Mouse (Mus musculus) liver, embryonic 13.5 days (tissue): ENCODE results near the gene Zfp663. TPM values are rescaled to one million over a fixed set of nuclear protein-coding genes. Genes with fewer than 3 reads are reported as not detected.

Source experiments
- ATAC-seq: fragments of 200-750 bp; cut with Nextera tagmentation; 2 replicates; pipeline ENCODE4 v1.8.0; 2017; ENCODE audit warnings: low read depth, mild to moderate bottlenecking, moderate number of reproducible peaks, moderate library complexity
- DNase-seq: peaks from one replicate; pipeline ENCODE4 v3.0.0; 2022
- H3K27ac ChIP-seq: fragments of 300-500 bp; sonication (generic); 2 replicates; pipeline ENCODE4 v1.5.1; 2015; ENCODE audit warnings: moderate library complexity, mild to moderate bottlenecking, inconsistent platforms
- H3K27me3 ChIP-seq: fragments of 300-500 bp; sonication (generic); 2 replicates; pipeline ENCODE4 v1.6.1; 2015; ENCODE audit warnings: mild to moderate bottlenecking, inconsistent platforms
- H3K36me3 ChIP-seq: fragments of 300-500 bp; sonication (generic); 2 replicates; pipeline ENCODE4 v1.6.1; 2015; ENCODE audit warnings: mild to moderate bottlenecking, inconsistent platforms
- H3K4me1 ChIP-seq: fragments of 300-500 bp; sonication (generic); replicated peaks from 2 replicates; pipeline ENCODE4 v1.6.1; 2015; ENCODE audit warnings: inconsistent platforms
- H3K4me2 ChIP-seq: fragments of 300-500 bp; sonication (generic); 2 replicates; pipeline ENCODE4 v1.6.1; 2015; ENCODE audit warnings: inconsistent platforms, mild to moderate bottlenecking, moderate library complexity
- H3K4me3 ChIP-seq: fragments of 300-500 bp; sonication (generic); replicated peaks from 2 replicates; pipeline ENCODE4 v1.5.1; 2015; ENCODE audit warnings: mild to moderate bottlenecking, inconsistent platforms
- H3K9ac ChIP-seq: fragments of 300-500 bp; sonication (generic); 2 replicates; pipeline ENCODE4 v1.6.1; 2015; ENCODE audit warnings: mild to moderate bottlenecking, inconsistent platforms
- H3K9me3 ChIP-seq: fragments of 300-500 bp; sonication (generic); replicated peaks from 2 replicates; pipeline ENCODE4 v1.6.1; 2016; ENCODE audit warnings: inconsistent platforms
- WGBS: fragments of 180-500 bp; shearing (Covaris S2); methylation state at CpG from one replicate; pipeline ENCODE4 v1.1.7; 2015; ENCODE audit not compliant: insufficient replicate concordance; 5-methylcytosine and 5-hydroxymethylcytosine counted together
- polyA plus RNA-seq: library from polyadenylated mRNA; unstranded; fragments of >200 nt; fragmentation: Nextera tagmentation; extraction: Ambion mirVana; gene quantifications from 2 replicates; pipeline ENCODE4 v1.2.1, GENCODE M21; 2015

Gene Zfp663
- polyA plus RNA-seq, 1 experiment from 2014 or later = 0.07 TPM

DNA sequence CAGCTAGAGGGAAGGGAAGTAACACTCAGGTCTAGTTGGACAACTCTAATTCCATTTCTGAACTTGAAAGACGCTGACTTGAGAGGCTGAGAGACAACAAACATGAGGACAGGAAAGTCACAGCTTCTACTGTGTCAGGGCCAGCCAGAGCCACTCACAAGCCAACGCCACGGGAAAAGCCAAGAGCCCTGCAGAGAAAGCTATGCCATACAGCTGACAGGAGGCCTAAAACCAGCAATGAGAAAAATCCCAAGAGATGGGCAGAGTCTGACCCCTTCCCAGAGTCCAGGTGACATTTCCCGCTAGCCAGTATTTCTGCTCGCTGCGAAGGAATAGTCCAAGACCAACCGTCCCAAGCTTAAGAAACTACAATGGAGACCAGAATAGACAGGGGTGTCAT, 49.6 kb downstream of the Zfp663 start:
- ATAC-seq (no peak), DNase-seq (no peak)
- Histone ChIP-seq H3K4me3 (no peak overlapping the region), H3K27me3 (no peaks in the 10 kb centered on the region), H3K27ac (no peak overlapping the region), H3K36me3 (peaks cover 22% of the 10 kb centered on the region), H3K9ac (no peak overlapping the region), H3K4me1 (peaks cover 80% of the 10 kb centered on the region), H3K9me3 (no peaks in the 10 kb centered on the region), H3K4me2 (no peak overlapping the region)
- 64% methylated on average over 7 of the region's 7 CpGs for WGBS

DNA sequence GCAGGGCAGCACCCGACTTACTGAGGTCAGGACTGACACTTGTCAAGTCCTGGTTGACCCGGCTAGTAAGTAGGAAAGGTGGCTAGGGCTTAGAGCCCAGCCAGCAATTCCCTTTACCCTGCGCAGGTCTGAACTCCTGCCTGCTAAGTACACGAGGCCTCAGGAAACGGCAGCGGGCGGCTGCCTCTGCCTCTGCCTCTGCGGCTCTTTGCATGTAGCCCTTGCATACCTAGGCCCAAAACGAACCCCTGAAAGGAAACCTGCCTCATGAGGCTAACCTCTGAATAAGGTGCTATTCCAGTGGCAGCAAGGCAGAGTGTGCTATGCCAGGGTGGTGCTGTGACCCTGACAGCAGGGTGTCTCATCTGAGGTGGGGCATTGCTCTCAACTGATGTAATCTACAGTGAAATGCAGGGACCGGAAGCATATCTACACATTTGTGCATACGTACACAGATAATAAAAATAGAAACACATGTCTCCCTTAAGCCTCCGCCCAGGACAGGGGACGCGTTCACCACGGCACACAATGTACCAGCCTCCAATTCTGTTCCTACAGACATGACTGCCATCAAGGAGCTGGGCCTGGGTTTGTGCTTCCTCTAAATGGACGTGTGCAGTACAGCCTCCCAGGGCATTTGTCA, 50.8 kb downstream of the Zfp663 start:
- no peak overlapping the region for H3K4me3 ChIP-seq
- H3K27me3 ChIP-seq = no peaks in the 10 kb centered on the region
- H3K36me3 ChIP-seq = peaks cover 24% of the 10 kb centered on the region
- no peaks in the 10 kb centered on the region for H3K9me3 ChIP-seq
- H3K27ac ChIP-seq = 0 out of 2 replicates have a peak overlapping the region, but pooled peaks have one; percentile 27
- H3K4me2 ChIP-seq = 0 out of 2 replicates have a peak overlapping the region, but pooled peaks have one; percentile 4
- ATAC-seq (peak; percentile 54), DNase-seq (no peak)
- H3K9ac ChIP-seq = peak overlapping the region; percentile 33; the same call in 1 of the 2 replicates
- H3K4me1 ChIP-seq = peaks cover 70% of the 10 kb centered on the region
- 20% methylated on average over 16 of the region's 16 CpGs for WGBS

GRCm38 (mm10) chr2:165316837-165317473, 51.6 kb downstream of the Zfp663 start:
- Histone ChIP-seq H3K27ac (no peak overlapping the region), H3K9me3 (no peaks in the 10 kb centered on the region), H3K4me3 (no peak overlapping the region), H3K4me2 (no peak overlapping the region), H3K4me1 (peaks cover 65% of the 10 kb centered on the region), H3K27me3 (no peaks in the 10 kb centered on the region), H3K36me3 (peaks cover 24% of the 10 kb centered on the region), H3K9ac (peak overlapping the region; percentile 33; the same call in 1 of the 2 replicates)
- ATAC-seq = peak; percentile 16; the same call in 1 of the 2 replicates
- no peak for DNase-seq
- 42% methylated on average over 9 of the region's 9 CpGs for WGBS

- no peak overlapping the region for H3K9ac ChIP-seq
- H3K27ac ChIP-seq = no peak overlapping the region
- 73% methylated on average over 10 of the region's 10 CpGs for WGBS
Measured at GRCm38 (mm10) chr2:165316204-165316603, 52.3 kb downstream of the Zfp663 start.

DNA sequence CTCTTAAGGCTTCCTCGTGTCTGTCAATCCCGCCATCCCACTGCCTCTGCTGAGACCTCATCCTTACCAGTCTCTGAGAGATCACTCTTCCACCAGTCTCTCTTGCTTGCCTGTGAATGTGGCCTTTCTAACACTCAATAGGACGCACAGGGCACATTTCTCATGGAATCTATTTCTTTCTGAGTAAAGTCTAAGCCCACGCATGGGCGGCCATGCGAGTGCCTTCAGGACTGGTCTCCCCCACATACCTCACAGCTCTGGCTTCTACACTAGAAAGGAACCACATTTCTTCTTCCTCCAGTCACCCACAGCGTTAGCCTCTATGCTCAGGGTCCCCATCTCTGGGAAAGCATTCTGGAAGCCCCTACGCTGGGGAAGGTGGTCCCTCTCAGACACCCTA, 54.3 kb downstream of the Zfp663 start:
- ATAC-seq (no peak), DNase-seq (no peak)
- no peak overlapping the region for H3K4me2 ChIP-seq
- H3K9me3 ChIP-seq = no peaks in the 10 kb centered on the region
- no peak overlapping the region for H3K27ac ChIP-seq
- WGBS = 75% methylated on average over 8 of the region's 8 CpGs
- H3K4me3 ChIP-seq = no peak overlapping the region
- H3K36me3 ChIP-seq = peaks cover 35% of the 10 kb centered on the region
- H3K27me3 ChIP-seq = no peaks in the 10 kb centered on the region
- H3K9ac ChIP-seq = no peak overlapping the region
- H3K4me1 ChIP-seq = peaks cover 39% of the 10 kb centered on the region

More at GRCm38 (mm10) chr2:165316204-165316603, 52.3 kb downstream of the Zfp663 start:
- H3K4me3 ChIP-seq = no peak overlapping the region
- ATAC-seq (no peak), DNase-seq (no peak)
- H3K4me1 ChIP-seq = peaks cover 57% of the 10 kb centered on the region
- no peak overlapping the region for H3K4me2 ChIP-seq
- H3K36me3 ChIP-seq = peaks cover 29% of the 10 kb centered on the region
- no peaks in the 10 kb centered on the region for H3K9me3 ChIP-seq
- H3K27me3 ChIP-seq = no peaks in the 10 kb centered on the region

DNA sequence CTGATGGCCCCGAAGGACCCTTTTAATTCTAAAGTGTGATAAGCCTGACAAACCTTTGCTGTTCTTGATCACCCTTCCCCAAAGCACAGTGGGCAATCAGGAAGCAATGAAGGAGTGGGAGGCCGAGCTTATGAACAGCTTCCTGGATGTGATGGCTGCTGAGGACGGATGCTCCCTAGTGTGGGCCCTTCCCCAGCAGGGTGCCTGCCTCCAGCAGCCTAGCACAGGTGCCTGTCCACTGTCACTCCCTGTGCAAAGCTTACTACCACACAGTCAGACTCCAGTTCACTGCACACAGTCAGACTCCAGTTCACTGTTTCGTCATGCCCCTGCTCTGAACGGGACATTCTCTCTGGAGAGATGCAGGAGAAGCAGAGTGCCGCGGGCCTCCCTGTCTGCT, 56.1 kb downstream of the Zfp663 start:
- no peaks in the 10 kb centered on the region for H3K27me3 ChIP-seq
- H3K9me3 ChIP-seq = no peaks in the 10 kb centered on the region
- 68% methylated on average over 7 of the region's 7 CpGs for WGBS
- H3K27ac ChIP-seq = no peak overlapping the region
- no peak overlapping the region for H3K4me3 ChIP-seq
- no peak for DNase-seq
- peaks cover 41% of the 10 kb centered on the region for H3K36me3 ChIP-seq
- peaks cover 21% of the 10 kb centered on the region for H3K4me1 ChIP-seq
- no peak overlapping the region for H3K9ac ChIP-seq
- ATAC-seq = no peak
- no peak overlapping the region for H3K4me2 ChIP-seq

- ATAC-seq = no peak
- Histone ChIP-seq H3K27me3 (no peaks in the 10 kb centered on the region), H3K4me1 (peaks cover 16% of the 10 kb centered on the region), H3K4me3 (no peak overlapping the region), H3K9me3 (no peaks in the 10 kb centered on the region), H3K4me2 (no peak overlapping the region), H3K9ac (no peak overlapping the region), H3K36me3 (peaks cover 44% of the 10 kb centered on the region), H3K27ac (no peak overlapping the region)
- 90% methylated on average over 12 of the region's 12 CpGs for whole genome bisulfite sequencing
- no peak for DNase-seq
Measured at GRCm38 (mm10) chr2:165311577-165311976, 57.0 kb downstream of the Zfp663 start.

DNA sequence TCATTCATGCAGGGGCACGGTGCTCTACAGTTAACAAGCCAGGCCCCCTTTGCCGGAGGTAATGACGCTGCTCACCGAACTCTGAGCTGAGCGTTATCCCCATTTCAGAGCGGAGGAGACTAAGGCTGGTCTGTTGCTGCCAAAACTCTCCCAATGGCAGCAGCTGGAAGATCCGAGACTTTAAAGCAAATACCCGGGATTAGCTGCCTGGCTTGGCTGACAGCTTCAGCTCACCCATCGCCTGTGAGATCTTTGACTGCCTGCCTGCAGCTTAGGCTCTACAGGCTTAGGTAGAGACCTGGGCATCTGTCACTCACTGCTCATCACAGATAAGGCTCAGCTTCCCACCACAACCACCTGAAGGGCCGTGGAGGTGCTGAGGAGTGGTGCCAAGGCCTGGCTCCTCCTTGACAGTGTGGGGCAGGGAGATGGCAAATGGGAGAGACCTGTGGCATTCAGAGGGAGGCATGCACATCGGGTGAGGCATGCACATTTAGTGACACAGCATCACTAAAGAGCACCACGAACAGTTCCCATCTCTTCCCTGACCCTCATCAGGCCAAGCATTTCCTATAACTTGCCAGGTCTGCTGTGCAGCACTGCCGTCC, 57.6 kb downstream of the Zfp663 start:
- no peak overlapping the region for H3K9ac ChIP-seq
- no peaks in the 10 kb centered on the region for H3K9me3 ChIP-seq
- H3K4me2 ChIP-seq = no peak overlapping the region
- WGBS = 73% methylated on average over 13 of the region's 13 CpGs
- no peak overlapping the region for H3K4me3 ChIP-seq
- ATAC-seq = no peak
- H3K4me1 ChIP-seq = peaks cover 15% of the 10 kb centered on the region
- no peak overlapping the region for H3K27ac ChIP-seq
- no peak for DNase-seq
- H3K27me3 ChIP-seq = no peaks in the 10 kb centered on the region
- H3K36me3 ChIP-seq = peaks cover 42% of the 10 kb centered on the region

GRCm38 (mm10) chr2:165307801-165308200, 60.7 kb downstream of the Zfp663 start:
- Histone ChIP-seq H3K27ac (no peak overlapping the region), H3K4me3 (no peak overlapping the region), H3K4me1 (peaks cover 18% of the 10 kb centered on the region; the same call in 1 of the 2 replicates), H3K4me2 (no peak overlapping the region), H3K36me3 (peaks cover 41% of the 10 kb centered on the region), H3K9ac (no peak overlapping the region), H3K27me3 (no peaks in the 10 kb centered on the region), H3K9me3 (no peaks in the 10 kb centered on the region)
- DNase-seq (no peak), ATAC-seq (no peak)
- 85% methylated on average over 6 of the region's 6 CpGs for WGBS

DNA sequence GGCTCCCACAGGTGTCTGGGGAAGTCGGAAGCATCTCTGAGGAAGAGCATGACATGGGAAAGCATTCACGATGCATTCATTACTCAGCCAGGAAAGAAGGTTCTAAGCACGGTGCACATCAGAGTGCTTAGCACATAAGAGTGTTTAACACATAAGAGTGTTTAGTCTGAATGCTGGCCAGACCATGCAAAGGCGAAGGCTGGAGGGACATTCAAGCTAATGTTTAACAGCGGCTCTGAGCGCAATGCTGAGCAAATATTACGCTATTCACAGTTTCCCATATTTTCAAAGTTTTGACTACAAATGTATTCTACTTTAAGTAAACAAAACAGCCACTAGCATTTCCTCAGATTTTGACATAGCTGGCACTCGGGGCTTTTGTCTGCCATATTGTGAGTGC, 63.1 kb downstream of the Zfp663 start:
- Histone ChIP-seq H3K4me2 (no peak overlapping the region), H3K36me3 (peaks cover 42% of the 10 kb centered on the region), H3K9me3 (no peaks in the 10 kb centered on the region), H3K27me3 (no peaks in the 10 kb centered on the region), H3K4me1 (peaks cover 18% of the 10 kb centered on the region; the same call in 1 of the 2 replicates), H3K9ac (no peak overlapping the region), H3K4me3 (no peak overlapping the region), H3K27ac (peak overlapping the region; percentile 34)
- 75% methylated on average over 8 of the region's 8 CpGs for WGBS
- DNase-seq = no peak
- ATAC-seq = no peak

DNA sequence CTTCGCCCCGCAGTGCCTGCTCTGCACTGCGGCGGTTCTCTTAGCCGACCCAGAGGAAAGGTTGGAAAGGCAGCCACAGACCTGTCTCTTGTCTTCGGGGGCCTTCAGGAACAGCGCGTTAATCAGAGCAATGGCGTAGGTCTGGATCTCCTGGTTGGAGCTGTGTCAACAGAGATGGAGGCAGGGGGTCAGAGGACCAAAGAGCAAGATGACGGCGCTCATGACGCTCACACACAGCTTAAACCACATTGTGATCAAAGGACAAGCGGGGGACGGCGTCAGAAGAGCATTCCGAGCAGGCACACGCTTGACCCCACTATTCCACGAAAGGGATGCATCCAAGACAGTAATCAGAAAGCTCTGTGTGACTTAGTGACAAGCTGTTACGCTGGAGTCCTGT, 63.7 kb downstream of the Zfp663 start:
- Histone ChIP-seq H3K27me3 (no peaks in the 10 kb centered on the region), H3K4me2 (no peak overlapping the region), H3K4me1 (peaks cover 18% of the 10 kb centered on the region; the same call in 1 of the 2 replicates), H3K4me3 (no peak overlapping the region), H3K27ac (peak overlapping the region; percentile 34; the same call in 1 of the 2 replicates), H3K9ac (no peak overlapping the region), H3K36me3 (peaks cover 37% of the 10 kb centered on the region), H3K9me3 (no peaks in the 10 kb centered on the region)
- ATAC-seq = 0 out of 2 replicates have a peak, but pooled peaks have one; percentile 22
- 74% methylated on average over 19 of the region's 19 CpGs for WGBS
- no peak for DNase-seq
